Mouse (Mus musculus) C2C12 (cell line): Measurements from ENCODE around the gene Mier2. TPM values are rescaled to one million over a fixed set of nuclear protein-coding genes. Genes with fewer than 3 reads are reported as not detected.

ENCODE experiments used
- H3K27me3 ChIP-seq: one replicate; pipeline ENCODE4 v1.6.1; 2011; ENCODE audit not compliant: control insufficient read depth, insufficient read depth, insufficient read length
- H3K36me3 ChIP-seq: one replicate; pipeline ENCODE4 v1.6.1; 2011; ENCODE audit not compliant: control insufficient read depth, insufficient read depth
- H3K4me3 ChIP-seq: one replicate; pipeline ENCODE4 v1.5.1; 2011; ENCODE audit warnings: mild to moderate bottlenecking, control low read depth; ENCODE audit not compliant: poor library complexity, insufficient read depth, severe bottlenecking
- H3K79me2 ChIP-seq: one replicate; pipeline ENCODE4 v1.6.1; 2011; ENCODE audit not compliant: control insufficient read depth, insufficient read depth
- H3K79me3 ChIP-seq: one replicate; pipeline ENCODE4 v1.6.1; 2011; ENCODE audit warnings: low read depth, control low read depth
- H3ac ChIP-seq: one replicate; pipeline ENCODE3; 2011; ENCODE audit warnings: low read depth; ENCODE audit not compliant: control insufficient read depth, insufficient read length
- CEBPB ChIP-seq: IDR thresholded peaks from one replicate; pipeline ENCODE4 v1.6.1; 2011; ENCODE audit warnings: low read depth, mild to moderate bottlenecking, control low read depth, moderate library complexity
- CTCF ChIP-seq: IDR thresholded peaks from one replicate; pipeline ENCODE4 v1.5.1; 2011; ENCODE audit not compliant: control insufficient read depth, insufficient read depth, insufficient read length
- FOSL1 ChIP-seq: IDR thresholded peaks from one replicate; pipeline ENCODE4 v1.8.0; 2011; ENCODE audit warnings: mild to moderate bottlenecking, low read length; ENCODE audit not compliant: poor library complexity, insufficient read depth, severe bottlenecking
- MAX ChIP-seq: IDR thresholded peaks from one replicate; pipeline ENCODE4 v1.6.1; 2011; ENCODE audit warnings: mild to moderate bottlenecking, control low read depth
- MYOD1 ChIP-seq: IDR thresholded peaks from one replicate; pipeline ENCODE4 v1.6.1; 2011; ENCODE audit warnings: low read depth; ENCODE audit not compliant: control insufficient read depth, insufficient read length
- MYOG ChIP-seq: IDR thresholded peaks from one replicate; pipeline ENCODE4 v1.6.1; 2011; ENCODE audit not compliant: control insufficient read depth, insufficient read length; ENCODE audit errors: extremely low read depth
- USF1 ChIP-seq: IDR thresholded peaks from one replicate; pipeline ENCODE4 v1.6.1; 2011; ENCODE audit warnings: low read depth, mild to moderate bottlenecking, control low read depth, moderate library complexity
- polyA plus RNA-seq: library from polyadenylated mRNA; unstranded; fragments of >200 nt; fragmentation: generic; extraction: Trizol; gene quantifications from one replicate; pipeline ENCODE4 v1.2.1, GENCODE M21; 2012; ENCODE audit warnings: missing spikeins

Gene Mier2
- polyA plus RNA-seq, 1 experiment: 26.9 TPM

DNA sequence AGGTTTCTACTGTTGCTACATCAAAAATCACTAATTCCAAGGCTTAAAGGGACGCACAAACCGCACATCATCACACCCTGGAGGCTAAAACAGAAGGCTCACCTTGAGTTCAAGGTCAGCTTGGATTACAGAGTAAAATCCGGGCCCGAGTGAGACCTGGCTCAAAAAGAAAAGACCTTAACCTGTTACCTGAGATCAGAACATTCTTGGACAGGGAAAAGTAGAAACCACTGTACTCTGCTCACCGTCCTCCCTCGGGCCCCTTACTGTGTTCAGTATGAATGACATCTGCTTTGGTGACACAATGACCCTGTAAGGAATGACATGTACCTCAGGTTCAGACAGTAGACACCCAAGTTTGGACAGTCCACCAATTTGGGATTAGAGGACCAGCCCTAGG is 19.8 kb upstream of the Mier2 start:
- Histone ChIP-seq H3K79me3 (no peaks in the 10 kb centered on the region), H3K4me3 (no peak overlapping the region), H3K79me2 (no peaks in the 10 kb centered on the region), H3K36me3 (no peaks in the 10 kb centered on the region), H3ac (no peak overlapping the region), H3K27me3 (peaks cover 14% of the 10 kb centered on the region)
- TF ChIP-seq MAX (no peak), CEBPB (no peak)

DNA sequence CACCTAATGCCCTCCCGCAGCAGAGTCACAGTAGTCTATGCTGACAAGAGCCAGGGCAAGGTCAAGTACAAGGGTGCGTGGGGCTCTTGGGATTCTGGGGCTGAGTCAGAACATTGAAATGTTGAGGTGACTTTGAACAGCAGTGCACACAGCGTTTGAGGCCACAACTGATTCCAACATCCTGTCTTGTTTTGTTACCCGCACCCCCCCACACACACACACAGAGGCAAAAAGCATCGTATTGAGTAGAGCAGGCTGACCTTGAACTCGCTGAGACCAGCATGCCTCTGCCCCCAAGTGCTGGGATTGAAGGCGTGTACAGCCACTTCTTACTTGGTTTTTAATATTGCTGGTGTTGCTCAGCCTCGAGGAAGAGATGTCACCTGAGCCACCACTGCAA is 19.4 kb upstream of the Mier2 start:
- no peaks in the 10 kb centered on the region for H3K79me2 ChIP-seq
- TF ChIP-seq MYOD1 (no peak), MAX (no peak), MYOG (no peak), USF1 (no peak), CEBPB (no peak), CTCF (no peak), FOSL1 (no peak)
- no peak overlapping the region for H3ac ChIP-seq
- H3K27me3 ChIP-seq: peaks cover 9% of the 10 kb centered on the region
- no peaks in the 10 kb centered on the region for H3K36me3 ChIP-seq
- no peak overlapping the region for H3K4me3 ChIP-seq
- no peaks in the 10 kb centered on the region for H3K79me3 ChIP-seq

DNA sequence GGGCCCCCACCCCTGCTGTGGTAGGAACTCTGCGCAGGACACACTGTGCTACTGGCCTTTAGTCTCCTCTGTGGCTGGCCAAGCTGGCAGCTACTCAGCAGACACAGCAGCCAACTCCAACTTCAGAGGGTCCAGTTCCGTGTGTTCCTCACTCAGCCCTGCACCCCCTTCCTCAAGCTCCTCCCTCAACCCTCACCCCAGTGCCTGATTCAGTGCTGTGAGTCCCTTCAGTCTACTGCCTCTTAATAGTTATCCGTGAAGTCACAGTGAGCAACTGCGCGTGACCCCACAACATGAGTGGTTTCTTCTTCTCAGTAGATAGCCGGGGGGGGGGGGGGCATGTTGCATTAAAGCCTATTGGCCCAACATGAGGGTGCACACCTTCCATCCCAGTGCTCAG is 18.6 kb upstream of the Mier2 start:
- no peak for TF ChIP-seq MAX
- no peak for TF ChIP-seq CEBPB
- TF ChIP-seq USF1: no peak
- TF ChIP-seq MYOG: no peak
- TF ChIP-seq MYOD1: no peak
- no peak for TF ChIP-seq CTCF
- no peak for TF ChIP-seq FOSL1
- H3K36me3 ChIP-seq: no peaks in the 10 kb centered on the region
- no peak overlapping the region for H3K4me3 ChIP-seq

DNA sequence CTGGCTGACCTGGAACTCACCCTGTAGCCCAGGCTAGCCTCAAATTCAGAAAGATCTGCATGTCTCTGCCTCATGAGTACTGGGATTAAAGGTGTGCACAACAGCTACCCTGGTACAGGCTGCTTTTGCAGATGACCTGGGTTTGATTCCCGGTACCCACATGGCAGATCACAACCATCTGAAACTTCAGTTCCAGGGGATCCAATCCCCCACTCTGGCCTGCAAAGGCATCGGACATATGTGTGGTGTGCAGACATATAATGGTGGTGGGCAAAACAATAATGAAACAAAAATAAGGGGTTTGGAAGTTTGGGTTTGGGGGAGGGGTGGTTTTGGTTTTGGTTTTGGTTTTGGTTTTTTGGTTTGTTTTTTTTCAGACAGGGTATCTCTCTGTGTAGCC is 16.3 kb upstream of the Mier2 start:
- H3K4me3 ChIP-seq: no peak overlapping the region
- no peaks in the 10 kb centered on the region for H3K79me2 ChIP-seq
- H3K36me3 ChIP-seq: no peaks in the 10 kb centered on the region
- no peak overlapping the region for H3ac ChIP-seq
- H3K27me3 ChIP-seq: no peaks in the 10 kb centered on the region
- H3K79me3 ChIP-seq: no peaks in the 10 kb centered on the region
- TF ChIP-seq USF1: no peak
- TF ChIP-seq CEBPB: no peak
- TF ChIP-seq FOSL1: no peak
- no peak for TF ChIP-seq CTCF
- no peak for TF ChIP-seq MYOG
- TF ChIP-seq MAX: no peak
- no peak for TF ChIP-seq MYOD1

More for the DNA sequence above, 18.6 kb upstream of the Mier2 start:
- Histone ChIP-seq H3K79me2 (no peaks in the 10 kb centered on the region), H3K79me3 (no peaks in the 10 kb centered on the region), H3ac (no peak overlapping the region), H3K27me3 (peaks cover 2% of the 10 kb centered on the region)

DNA sequence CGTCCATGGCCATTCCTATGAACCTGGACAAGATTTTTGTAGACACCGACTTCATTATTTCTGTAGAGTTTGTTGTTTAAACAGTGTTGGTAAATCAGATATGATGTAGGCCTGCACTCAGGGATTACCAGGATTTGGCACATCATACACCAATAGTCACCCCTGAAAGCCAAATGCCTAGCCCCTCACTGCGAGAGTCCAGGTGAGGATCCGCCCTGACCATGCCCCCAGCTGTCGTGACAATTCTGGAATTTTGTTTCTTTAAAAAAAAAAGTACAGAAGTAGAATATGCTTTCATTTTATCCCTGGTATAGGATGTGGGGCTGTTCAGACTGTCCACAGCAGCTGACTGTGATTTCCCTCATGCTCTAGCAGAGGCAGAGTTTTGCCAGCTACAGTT is 14.9 kb upstream of the Mier2 start:
- no peaks in the 10 kb centered on the region for H3K27me3 ChIP-seq
- no peaks in the 10 kb centered on the region for H3K36me3 ChIP-seq
- H3K79me2 ChIP-seq: no peaks in the 10 kb centered on the region
- H3K79me3 ChIP-seq: no peaks in the 10 kb centered on the region
- H3K4me3 ChIP-seq: no peak overlapping the region
- no peak overlapping the region for H3ac ChIP-seq
- TF ChIP-seq MYOG (no peak), FOSL1 (no peak)

DNA sequence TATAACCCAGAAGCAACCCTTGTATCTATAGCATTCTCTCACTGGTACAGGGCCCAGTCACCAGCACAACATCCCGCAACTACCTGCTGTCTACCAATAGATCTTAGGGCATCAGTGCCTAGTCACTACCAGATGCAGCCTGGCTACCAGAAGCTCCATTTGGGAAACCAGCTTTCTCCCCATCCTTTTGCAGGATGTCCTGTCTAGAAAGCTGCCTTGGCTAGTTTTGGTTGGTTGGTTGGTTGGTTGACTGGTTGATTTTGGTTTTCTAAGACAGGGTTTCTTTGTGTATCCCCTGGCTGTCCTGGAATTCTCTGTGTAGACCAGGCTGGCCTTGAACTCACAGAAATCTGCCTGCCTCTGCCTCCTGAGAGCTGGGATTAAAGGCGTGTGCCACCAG is 4.7 kb upstream of the Mier2 start:
- H3K36me3 ChIP-seq: no peaks in the 10 kb centered on the region
- peaks cover under 1% of the 10 kb centered on the region for H3K79me2 ChIP-seq
- no peak overlapping the region for H3K4me3 ChIP-seq
- no peaks in the 10 kb centered on the region for H3K79me3 ChIP-seq
- H3K27me3 ChIP-seq: no peaks in the 10 kb centered on the region
- TF ChIP-seq USF1 (no peak), CTCF (no peak), FOSL1 (no peak), CEBPB (no peak), MYOG (no peak), MYOD1 (no peak), MAX (no peak)
- no peak overlapping the region for H3ac ChIP-seq

DNA sequence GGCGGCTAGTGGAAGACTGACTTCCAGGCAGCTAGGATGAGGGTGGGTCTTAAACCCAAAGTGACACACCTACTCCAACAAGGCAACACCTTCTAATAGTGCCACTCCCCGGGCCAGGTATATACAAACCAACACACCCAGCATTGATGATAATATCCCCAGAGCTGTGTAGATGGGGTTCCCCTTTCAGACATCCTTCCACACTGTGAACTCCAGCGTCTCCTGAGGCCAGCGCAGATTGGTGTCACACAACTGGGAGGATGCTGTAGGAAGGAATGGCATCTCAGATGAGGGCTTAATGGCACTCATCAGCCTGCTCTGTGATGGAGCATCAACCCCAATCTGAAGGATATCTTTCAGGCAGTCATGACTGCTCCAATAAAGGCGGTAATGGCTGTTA is 2.5 kb upstream of the Mier2 start:
- Histone ChIP-seq H3K4me3 (no peak overlapping the region), H3K79me3 (peaks cover 9% of the 10 kb centered on the region), H3K27me3 (no peaks in the 10 kb centered on the region), H3K36me3 (no peaks in the 10 kb centered on the region), H3ac (no peak overlapping the region), H3K79me2 (peaks cover 23% of the 10 kb centered on the region)
- no peak for TF ChIP-seq CTCF
- TF ChIP-seq MYOD1: no peak
- TF ChIP-seq CEBPB: no peak
- TF ChIP-seq USF1: no peak
- TF ChIP-seq MAX: no peak
- TF ChIP-seq MYOG: no peak
- no peak for TF ChIP-seq FOSL1
